Mouse (Mus musculus) T-cell, adult 66 days (primary cell): Measurements from ENCODE around the gene Tpx2. TPM values are rescaled to one million over a fixed set of nuclear protein-coding genes. Genes with fewer than 3 reads are reported as not detected.

Experiments
- total RNA-seq, 2 experiments: library from RNA; stranded (reverse); gene quantifications; 3 replicates in 1 of 2; 4 replicates in 1 of 2; pipeline ENCODE4 v1.2.4; 2023

The Tpx2 gene
- total RNA-seq = 1 to 10 TPM; 2.6 to 3.5 TPM

DNA sequence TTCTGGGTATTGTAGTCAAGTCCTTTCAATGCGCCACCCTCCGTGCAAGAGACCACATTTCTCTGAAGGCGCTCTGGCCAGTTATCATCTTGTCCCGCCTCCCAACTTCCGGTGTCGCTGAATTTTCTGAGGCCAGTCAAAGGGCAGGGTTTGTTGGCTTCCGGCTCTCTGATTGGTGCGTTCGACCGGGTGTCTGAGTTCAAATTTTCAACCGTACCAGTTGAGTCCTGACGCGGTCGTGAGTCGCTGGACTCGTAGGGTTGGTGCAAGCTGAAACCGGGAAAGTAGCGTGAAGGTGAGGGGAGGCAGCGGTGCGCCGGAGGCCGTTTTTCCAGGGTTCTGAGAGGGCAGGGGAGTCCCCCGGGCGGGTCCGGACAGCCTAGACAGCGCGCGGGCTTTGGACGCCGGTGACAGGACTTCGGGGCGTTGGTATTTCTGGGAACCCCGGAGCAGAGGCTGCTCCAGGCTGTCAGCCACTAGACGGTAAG lies at the start of gene Tpx2:
TSS of gene Tpx2 (plus strand) at position 150 of the 488 bp plus-strand sequence.

DNA sequence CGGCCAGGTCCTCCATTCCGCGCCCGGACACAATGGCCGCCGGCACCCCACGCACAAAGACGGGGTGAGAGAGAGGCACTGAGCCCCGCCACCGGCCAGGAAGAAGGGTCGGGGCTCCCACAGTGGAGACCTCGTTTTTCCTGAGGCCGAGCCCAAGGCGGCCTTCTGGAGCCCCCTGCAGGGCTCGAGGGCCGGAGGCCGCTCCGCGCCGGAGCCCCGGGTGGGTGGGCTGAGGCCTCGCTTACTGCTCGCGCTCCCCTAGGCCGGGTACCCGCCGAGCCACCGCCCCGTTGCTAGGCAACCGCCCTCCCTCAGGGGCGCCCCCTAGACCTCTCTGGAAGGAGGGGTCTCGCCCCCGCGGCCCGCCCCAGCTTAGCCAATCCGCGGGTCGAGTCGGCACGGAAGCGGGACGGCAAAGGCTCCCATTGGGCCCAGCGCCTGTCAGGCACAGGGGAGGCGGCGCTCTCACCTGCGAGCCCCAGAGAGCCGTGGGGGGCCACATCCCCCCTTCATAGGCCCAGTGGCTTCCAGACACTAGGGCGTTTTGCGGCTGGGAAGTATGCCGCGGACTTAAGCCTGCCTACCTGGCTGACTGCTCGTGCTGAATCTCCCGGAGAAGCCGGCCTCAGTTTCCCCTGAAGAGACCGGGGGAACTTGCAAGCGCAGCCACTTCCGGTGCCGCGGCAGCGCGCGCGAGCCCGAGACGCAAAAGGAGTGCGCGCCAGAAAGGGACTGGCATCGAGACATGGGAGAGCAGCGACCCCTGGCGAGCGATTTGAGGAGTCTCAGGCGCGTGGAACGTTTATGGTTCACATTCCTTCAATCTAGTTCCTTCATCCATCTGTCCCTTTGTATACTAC lies 16.5 kb upstream of the Tpx2 start, which contains the start of gene Bcl2l1:
TSS of gene Bcl2l1 (minus strand) at position 710 of the 860 bp plus-strand sequence.

DNA sequence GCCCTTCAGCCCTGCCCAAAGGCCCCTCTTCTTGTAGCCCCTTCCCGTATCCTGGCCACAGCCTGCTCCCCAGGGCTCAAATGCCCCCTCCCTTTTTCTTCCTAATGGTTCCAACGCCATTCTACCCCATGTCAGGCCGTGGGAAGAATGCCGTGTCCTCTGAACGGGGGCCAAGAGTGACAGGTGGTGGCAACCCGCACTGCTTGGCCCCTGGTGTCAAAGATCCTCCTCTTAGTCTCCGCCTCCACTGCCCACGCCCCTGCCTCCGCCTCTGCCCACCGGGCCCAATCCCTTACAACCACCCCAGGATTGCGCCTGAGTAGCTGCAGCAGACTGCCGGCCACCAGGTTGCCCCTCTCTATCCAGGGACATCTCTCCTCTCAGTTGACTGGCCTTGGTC lies 63.3 kb downstream of the Tpx2 start, which contains the start of gene Mylk2:
TSS of gene Mylk2 (plus strand) at position 322 of the 400 bp plus-strand sequence.

GRCm38 (mm10) chr2:152933048-152933447 lies 85.3 kb downstream of the Tpx2 start, which contains the start of gene Foxs1:
Foxs1 (minus strand) TSS chr2:152933208.

Other genes starting within 250 kb of the Tpx2 start
- not detected for gene Defb45, start 248.6 kb upstream of the Tpx2 start, total RNA-seq
- not detected for gene Defb36, start 243.6 kb upstream of the Tpx2 start, total RNA-seq
- not detected for gene Defb25, start 224.9 kb upstream of the Tpx2 start, total RNA-seq
- gene Rem1, start 221.0 kb upstream of the Tpx2 start, total RNA-seq = not detected
- gene H13, start 178.5 kb upstream of the Tpx2 start, total RNA-seq = 100 to 1,000 TPM; 161 to 185 TPM
- gene Mcts2, start 160.9 kb upstream of the Tpx2 start, total RNA-seq = 10 to 100 TPM; 37.7 to 40.0 TPM
- gene Id1, start 111.7 kb upstream of the Tpx2 start, total RNA-seq = 1 to 10 TPM; 1.2 to 4.1 TPM
- gene Cox4i2, start 93.8 kb upstream of the Tpx2 start, total RNA-seq = not detected
- gene Bcl2l1, start 16.2 kb upstream of the Tpx2 start, total RNA-seq = 10 to 100 TPM; 24.9 to 30.8 TPM
- gene Mylk2, start 63.4 kb downstream of the Tpx2 start, total RNA-seq = not detected
- gene Foxs1, start 85.2 kb downstream of the Tpx2 start, total RNA-seq = not detected
- not detected for gene Dusp15, start 103.7 kb downstream of the Tpx2 start, total RNA-seq
- not detected for gene Ttll9, start 114.5 kb downstream of the Tpx2 start, total RNA-seq
- gene Pdrg1, start 167.5 kb downstream of the Tpx2 start, total RNA-seq = 100 to 1,000 TPM; 102 to 111 TPM
- gene Xkr7, start 183.9 kb downstream of the Tpx2 start, total RNA-seq = not detected
- gene Ccm2l, start 218.0 kb downstream of the Tpx2 start, total RNA-seq = under 1 TPM in 1 of 2 experiments, not detected in 1; 0.41 TPM